Mouse (Mus musculus) midbrain, embryonic 15.5 days (tissue): ENCODE data around the gene Dpf1. TPM values are rescaled to one million over a fixed set of nuclear protein-coding genes. Genes with fewer than 3 reads are reported as not detected.

Source experiments
- ATAC-seq: fragments of 200-750 bp; cut with Nextera tagmentation; replicated peaks from 2 replicates; pipeline ENCODE4 v1.8.0; 2017; ENCODE audit warnings: moderate TSS enrichment
- H3K27ac ChIP-seq: fragments of 300-500 bp; sonication (generic); 2 replicates; pipeline ENCODE4 v1.5.1; 2015; ENCODE audit warnings: mild to moderate bottlenecking, inconsistent platforms
- H3K27me3 ChIP-seq: fragments of 300-500 bp; sonication (generic); replicated peaks from 2 replicates; pipeline ENCODE4 v1.6.1; 2015; ENCODE audit warnings: inconsistent platforms
- H3K36me3 ChIP-seq: fragments of 300-500 bp; sonication (generic); replicated peaks from 2 replicates; pipeline ENCODE4 v1.6.1; 2015; ENCODE audit warnings: inconsistent platforms
- H3K4me1 ChIP-seq: fragments of 300-500 bp; sonication (generic); 2 replicates; pipeline ENCODE4 v1.6.1; 2015; ENCODE audit warnings: inconsistent platforms
- H3K4me2 ChIP-seq: fragments of 300-500 bp; sonication (generic); 2 replicates; pipeline ENCODE4 v1.6.1; 2015; ENCODE audit warnings: inconsistent platforms, mild to moderate bottlenecking, moderate library complexity
- H3K4me3 ChIP-seq: fragments of 300-500 bp; sonication (generic); 2 replicates; pipeline ENCODE4 v1.5.1; 2015; ENCODE audit warnings: mild to moderate bottlenecking, inconsistent platforms
- H3K9ac ChIP-seq: fragments of 300-500 bp; sonication (generic); 2 replicates; pipeline ENCODE4 v1.6.1; 2015; ENCODE audit warnings: mild to moderate bottlenecking, inconsistent platforms
- H3K9me3 ChIP-seq: fragments of 300-500 bp; sonication (generic); 2 replicates; pipeline ENCODE4 v1.6.1; 2016; ENCODE audit warnings: inconsistent platforms
- WGBS: fragments of 180-500 bp; shearing (Covaris S2); methylation state at CpG from one replicate; pipeline ENCODE4 v1.1.7; 2015; ENCODE audit warnings: mixed read lengths; 5-methylcytosine and 5-hydroxymethylcytosine counted together
- polyA plus RNA-seq: library from polyadenylated mRNA; unstranded; fragments of >200 nt; fragmentation: Nextera tagmentation; extraction: Ambion mirVana; gene quantifications from 2 replicates; pipeline ENCODE4 v1.2.1, GENCODE M21; 2015

Gene Dpf1
- 256 and 261 TPM in 2 replicates for polyA plus RNA-seq

GRCm38 (mm10) chr7:29303738-29304462 is at the start of gene Dpf1:
Gene Dpf1 (plus strand): TSS chr7:29303951.
- Histone ChIP-seq H3K27me3 (no peaks in the 10 kb centered on the region), H3K4me2 (peak within 1 kb of the TSS; percentile 87), H3K9ac (peak within 1 kb of the TSS; percentile 94), H3K4me3 (peak within 1 kb of the TSS; percentile 90), H3K4me1 (peaks cover 39% of the 10 kb centered on the region), H3K27ac (peak within 1 kb of the TSS; percentile 91), H3K9me3 (no peaks in the 10 kb centered on the region), H3K36me3 (no peaks in the 10 kb centered on the region)
- WGBS = under 1% methylated on average over 61 of the region's 67 CpGs
- ATAC-seq = peak; percentile 86

GRCm38 (mm10) chr7:29255875-29256274 is 47.9 kb upstream of the Dpf1 start:
- Histone ChIP-seq H3K27ac (no peak overlapping the region), H3K36me3 (no peaks in the 10 kb centered on the region), H3K9ac (no peak overlapping the region), H3K4me1 (0 out of 2 replicates have a peak, but pooled peaks cover 5% of the 10 kb centered on the region), H3K4me3 (no peak overlapping the region), H3K27me3 (no peaks in the 10 kb centered on the region), H3K9me3 (no peaks in the 10 kb centered on the region), H3K4me2 (no peak overlapping the region)
- ATAC-seq = no peak
- 83% methylated on average over 4 of the region's 4 CpGs for WGBS

GRCm38 (mm10) chr7:29257368-29257767 is 46.4 kb upstream of the Dpf1 start:
- Histone ChIP-seq H3K4me1 (0 out of 2 replicates have a peak, but pooled peaks cover 5% of the 10 kb centered on the region), H3K4me2 (no peak overlapping the region), H3K27ac (no peak overlapping the region), H3K4me3 (no peak overlapping the region), H3K27me3 (no peaks in the 10 kb centered on the region), H3K9me3 (no peaks in the 10 kb centered on the region), H3K36me3 (no peaks in the 10 kb centered on the region), H3K9ac (no peak overlapping the region)
- no peak for ATAC-seq
- WGBS = 100% methylated on average over 1 of the region's 1 CpGs

- Histone ChIP-seq H3K27me3 (no peaks in the 10 kb centered on the region), H3K9me3 (no peaks in the 10 kb centered on the region), H3K36me3 (no peaks in the 10 kb centered on the region), H3K4me3 (no peak overlapping the region), H3K4me2 (no peak overlapping the region), H3K4me1 (0 out of 2 replicates have a peak, but pooled peaks cover 5% of the 10 kb centered on the region), H3K9ac (no peak overlapping the region), H3K27ac (no peak overlapping the region)
- 62% methylated on average over 10 of the region's 10 CpGs for WGBS
- ATAC-seq = 0 out of 2 replicates have a peak, but pooled peaks have one; percentile 27
Observed at GRCm38 (mm10) chr7:29259781-29260730, 43.7 kb upstream of the Dpf1 start.

GRCm38 (mm10) chr7:29262151-29262550 is 41.6 kb upstream of the Dpf1 start:
- H3K9ac ChIP-seq = no peak overlapping the region
- no peaks in the 10 kb centered on the region for H3K36me3 ChIP-seq
- H3K4me1 ChIP-seq = 0 out of 2 replicates have a peak, but pooled peaks cover 5% of the 10 kb centered on the region
- H3K27ac ChIP-seq = no peak overlapping the region
- H3K27me3 ChIP-seq = no peaks in the 10 kb centered on the region
- 86% methylated on average over 6 of the region's 6 CpGs for WGBS
- no peak overlapping the region for H3K4me3 ChIP-seq
- no peak overlapping the region for H3K4me2 ChIP-seq
- ATAC-seq = no peak
- H3K9me3 ChIP-seq = no peaks in the 10 kb centered on the region

- ATAC-seq = no peak
- H3K9me3 ChIP-seq = no peaks in the 10 kb centered on the region
- H3K4me1 ChIP-seq = 0 out of 2 replicates have a peak, but pooled peaks cover 5% of the 10 kb centered on the region
- H3K27ac ChIP-seq = no peak overlapping the region
- no peaks in the 10 kb centered on the region for H3K36me3 ChIP-seq
- H3K4me3 ChIP-seq = no peak overlapping the region
- H3K27me3 ChIP-seq = no peaks in the 10 kb centered on the region
- WGBS = 88% methylated on average over 3 of the region's 3 CpGs
- no peak overlapping the region for H3K9ac ChIP-seq
- H3K4me2 ChIP-seq = no peak overlapping the region
Observed at GRCm38 (mm10) chr7:29263831-29264230, 39.9 kb upstream of the Dpf1 start.

GRCm38 (mm10) chr7:29265636-29266035 is 38.1 kb upstream of the Dpf1 start:
- no peak overlapping the region for H3K4me3 ChIP-seq
- no peaks in the 10 kb centered on the region for H3K27me3 ChIP-seq
- no peaks in the 10 kb centered on the region for H3K9me3 ChIP-seq
- no peak overlapping the region for H3K27ac ChIP-seq
- H3K4me1 ChIP-seq = no peaks in the 10 kb centered on the region
- no peak overlapping the region for H3K4me2 ChIP-seq
- H3K36me3 ChIP-seq = no peaks in the 10 kb centered on the region
- H3K9ac ChIP-seq = no peak overlapping the region
- ATAC-seq = no peak
- 68% methylated on average over 7 of the region's 7 CpGs for WGBS

- Histone ChIP-seq H3K4me1 (no peaks in the 10 kb centered on the region), H3K4me2 (no peak overlapping the region), H3K9me3 (no peaks in the 10 kb centered on the region), H3K9ac (no peak overlapping the region), H3K4me3 (no peak overlapping the region), H3K36me3 (no peaks in the 10 kb centered on the region), H3K27ac (no peak overlapping the region), H3K27me3 (no peaks in the 10 kb centered on the region)
- 62% methylated on average over 4 of the region's 4 CpGs for WGBS
- no peak for ATAC-seq
Observed at GRCm38 (mm10) chr7:29266931-29267330, 36.8 kb upstream of the Dpf1 start.

- 87% methylated on average over 4 of the region's 4 CpGs for WGBS
- Histone ChIP-seq H3K27ac (no peak overlapping the region), H3K4me3 (no peak overlapping the region), H3K9ac (no peak overlapping the region), H3K4me2 (no peak overlapping the region), H3K9me3 (no peaks in the 10 kb centered on the region), H3K27me3 (no peaks in the 10 kb centered on the region), H3K36me3 (no peaks in the 10 kb centered on the region), H3K4me1 (no peaks in the 10 kb centered on the region)
- no peak for ATAC-seq
Observed at GRCm38 (mm10) chr7:29270445-29270844, 33.3 kb upstream of the Dpf1 start.

- H3K9ac ChIP-seq = no peak overlapping the region
- 81% methylated on average over 8 of the region's 8 CpGs for WGBS
- H3K27me3 ChIP-seq = no peaks in the 10 kb centered on the region
- no peak for ATAC-seq
- no peaks in the 10 kb centered on the region for H3K36me3 ChIP-seq
- H3K9me3 ChIP-seq = no peaks in the 10 kb centered on the region
- H3K4me1 ChIP-seq = no peaks in the 10 kb centered on the region
- H3K4me3 ChIP-seq = no peak overlapping the region
- H3K27ac ChIP-seq = no peak overlapping the region
- H3K4me2 ChIP-seq = no peak overlapping the region
Observed at GRCm38 (mm10) chr7:29271687-29272465, 31.9 kb upstream of the Dpf1 start.

GRCm38 (mm10) chr7:29276715-29277114 is 27.0 kb upstream of the Dpf1 start:
- Histone ChIP-seq H3K4me1 (peaks cover 13% of the 10 kb centered on the region), H3K27ac (no peak overlapping the region), H3K9ac (no peak overlapping the region), H3K4me3 (no peak overlapping the region), H3K4me2 (no peak overlapping the region), H3K36me3 (no peaks in the 10 kb centered on the region), H3K9me3 (no peaks in the 10 kb centered on the region), H3K27me3 (peaks cover 14% of the 10 kb centered on the region)
- ATAC-seq = no peak
- 86% methylated on average over 5 of the region's 5 CpGs for WGBS

GRCm38 (mm10) chr7:29277510-29277909 is 26.2 kb upstream of the Dpf1 start:
- H3K9ac ChIP-seq = no peak overlapping the region
- H3K9me3 ChIP-seq = no peaks in the 10 kb centered on the region
- no peak overlapping the region for H3K4me2 ChIP-seq
- no peak for ATAC-seq
- no peak overlapping the region for H3K27ac ChIP-seq
- peaks cover 19% of the 10 kb centered on the region for H3K4me1 ChIP-seq
- no peak overlapping the region for H3K4me3 ChIP-seq
- no peaks in the 10 kb centered on the region for H3K36me3 ChIP-seq
- H3K27me3 ChIP-seq = peaks cover 22% of the 10 kb centered on the region
- 93% methylated on average over 4 of the region's 4 CpGs for whole genome bisulfite sequencing
